Mouse (Mus musculus): ENCODE results near the gene Cdk5. TPM values are rescaled to one million over a fixed set of nuclear protein-coding genes. Genes with fewer than 3 reads are reported as not detected.

The Cdk5 gene
- 10 to 100 TPM; 10.6 to 11.8 TPM for total RNA-seq (2021)
- long read RNA-seq, experiment 1, transcript Cdk5-201 (12 exons, 2,059 nt), result major isoform, 5 of 7 reads
- long read RNA-seq, experiment 1, partial matches to known transcripts, result 0 of 7 reads
- long read RNA-seq, experiment 1, other reads (novel, unspliced or antisense), result 2 of 7 reads
- long read RNA-seq, experiment 2, transcript Cdk5-201 (12 exons, 2,059 nt), result major isoform, 14 of 16 reads
- long read RNA-seq, experiment 2, partial matches to known transcripts, result 1 of 16 reads
- long read RNA-seq, experiment 2, other reads (novel, unspliced or antisense), result 1 of 16 reads

DNA sequence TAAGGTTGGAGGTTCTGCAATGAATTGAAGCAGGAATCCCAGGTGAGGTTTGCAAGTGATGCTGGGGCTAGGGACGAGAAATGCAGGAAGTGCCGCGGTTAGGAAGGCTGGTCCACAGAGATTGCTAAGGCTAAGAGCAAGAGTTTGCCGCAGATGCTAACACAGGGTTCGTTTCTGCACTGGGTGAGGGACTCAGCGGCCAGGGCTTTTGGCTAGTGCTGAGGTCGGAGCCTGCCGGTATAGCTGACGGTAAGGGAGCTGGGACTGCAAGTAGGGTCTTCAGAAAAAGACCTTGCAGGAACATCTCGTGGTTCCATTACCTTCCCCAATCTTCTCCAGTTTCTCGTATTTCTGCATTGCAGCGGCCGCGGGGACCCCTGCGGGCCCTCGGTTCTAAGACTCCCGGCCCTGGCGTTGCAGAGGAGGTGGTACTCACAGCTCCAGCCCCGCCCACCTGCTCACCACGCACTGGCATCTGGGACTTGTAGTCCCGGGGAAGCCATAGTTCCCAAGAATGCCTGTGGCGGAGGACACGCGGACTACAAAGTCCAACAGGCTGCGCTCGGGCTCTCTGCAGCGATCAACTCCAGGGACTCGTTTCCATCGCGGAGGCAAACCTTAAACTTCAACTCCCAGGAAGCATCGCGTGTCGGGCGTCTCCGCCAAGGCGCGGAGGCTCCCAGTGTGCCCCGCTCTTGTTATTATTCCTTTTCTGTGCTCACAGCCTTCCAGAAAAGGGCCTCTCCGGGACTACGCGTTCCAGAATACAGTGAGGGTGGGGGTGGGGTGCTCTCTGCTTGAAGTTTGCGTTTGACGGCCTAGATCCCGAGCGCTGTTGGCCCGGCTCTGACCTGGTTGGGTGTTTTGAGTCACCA, at the start of gene Cdk5, which contains the start of gene Slc4a2:
TSS of gene Cdk5 (minus strand) at position 402 of the 875 bp plus-strand sequence.
TSS of gene Slc4a2 (plus strand) at position 709 of the 875 bp plus-strand sequence.
- Histone ChIP-seq H3K4me3 (peak within 1 kb of the TSS; percentile 78), H3K27ac (peak within 1 kb of the TSS; percentile 97)
- DNase-seq, result peak; percentile 99
- TF ChIP-seq CTCF (IDR thresholded peaks at IDR 0.05), result no peak
- intact Hi-C loops (cut with DNase I), result no loop called here

DNA sequence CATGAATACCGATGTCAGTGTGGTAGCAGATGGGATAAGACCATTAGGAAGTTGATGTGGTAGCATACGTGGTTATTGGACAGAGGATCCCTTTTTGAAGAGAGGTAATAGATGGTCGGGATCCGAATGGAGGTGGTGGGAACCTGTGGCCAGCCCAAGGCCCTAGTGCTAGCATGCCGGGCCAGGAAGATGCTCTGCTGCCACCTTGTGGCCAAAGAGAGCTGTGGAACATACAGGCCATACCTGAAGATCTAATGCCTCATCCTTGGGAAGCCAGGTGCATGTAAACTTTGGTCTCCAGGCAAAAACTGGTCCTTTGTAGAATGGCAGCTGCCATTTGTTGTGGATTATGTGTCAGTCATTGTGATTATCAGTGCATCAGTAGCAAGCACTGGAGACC, 47.3 kb upstream of the Cdk5 start:
- TF ChIP-seq CTCF (IDR thresholded peaks at IDR 0.05), result peak; percentile 98
- Histone ChIP-seq H3K4me3 (no peak overlapping the region), H3K27ac (no peak overlapping the region)
- intact Hi-C loops (cut with DNase I), result loop anchor here (1.0 to 5.0 kb wide), 4 partner anchors 18 to 203 kb away; partner anchors contain the start of gene Agap3
- DNase-seq, result peak; percentile 84

DNA sequence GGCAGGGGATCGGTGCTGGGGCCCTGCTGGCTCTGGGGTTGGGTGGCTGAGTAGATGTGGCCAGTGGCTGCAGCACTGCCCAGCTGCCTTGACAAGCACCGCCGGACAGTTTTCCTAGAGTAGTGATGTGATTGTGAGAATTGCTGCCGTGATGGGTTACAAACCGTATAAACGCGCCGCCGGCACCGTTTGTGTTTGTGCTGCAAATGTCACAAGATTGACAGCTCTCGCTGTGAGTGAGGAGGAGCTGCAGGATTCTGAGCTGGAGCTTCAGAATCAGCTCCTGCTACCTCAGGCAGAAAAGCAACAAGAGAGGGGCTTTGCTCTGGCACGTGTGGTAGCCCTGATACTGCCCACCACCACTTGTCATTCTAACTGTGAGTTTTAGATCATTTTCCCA, 43.4 kb upstream of the Cdk5 start:
- DNase-seq, result no peak
- no peak for TF ChIP-seq CTCF (IDR thresholded peaks at IDR 0.05)
- H3K4me3 ChIP-seq, result no peak overlapping the region
- no peak overlapping the region for H3K27ac ChIP-seq
- intact Hi-C loops (cut with DNase I), result no loop called here

DNA sequence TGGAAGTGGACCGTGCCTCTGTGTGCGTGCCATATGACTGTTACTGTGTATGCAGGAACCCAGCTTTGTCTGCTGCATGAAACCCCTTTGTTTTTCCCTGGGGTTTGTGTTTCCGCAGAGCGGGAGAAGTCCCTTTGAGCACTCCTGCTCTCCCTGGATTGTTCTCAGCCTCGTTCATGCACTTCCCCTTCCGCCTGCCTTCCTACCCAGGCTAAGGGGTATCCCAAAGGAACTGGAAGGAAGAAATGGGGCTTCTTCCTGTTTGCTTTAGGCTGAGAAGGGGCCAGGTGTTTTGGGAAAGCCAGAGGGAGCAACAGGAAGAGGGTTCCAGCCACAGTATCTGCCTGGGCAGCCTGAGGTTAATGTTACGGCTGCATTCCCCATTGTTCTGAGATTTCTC, 32.3 kb upstream of the Cdk5 start:
- no peak overlapping the region for H3K4me3 ChIP-seq
- no peak for TF ChIP-seq CTCF (IDR thresholded peaks at IDR 0.05)
- intact Hi-C loops (cut with DNase I), result no loop called here
- DNase-seq, result no peak
- H3K27ac ChIP-seq, result peak overlapping the region; percentile 51; the same call in 1 of the 2 replicates

DNA sequence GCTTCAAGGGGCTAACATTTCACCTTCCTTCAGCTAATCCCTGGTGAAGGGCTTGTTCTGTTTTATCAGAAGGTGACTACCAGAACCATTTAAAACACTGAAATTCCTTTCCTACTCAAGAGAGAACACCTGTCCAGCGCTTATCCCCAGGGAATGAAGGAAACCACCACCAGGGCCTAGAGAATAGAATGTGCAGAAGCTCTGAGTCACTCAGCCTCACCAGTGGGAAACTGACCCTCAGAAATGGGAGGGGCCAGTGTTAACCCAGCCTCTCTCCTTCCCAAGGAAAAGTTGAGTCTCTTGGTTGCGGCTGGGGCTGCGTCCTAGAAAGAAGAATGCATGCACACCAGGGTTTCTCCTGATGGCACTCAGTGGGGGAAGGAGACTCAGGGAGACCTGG, 31.7 kb upstream of the Cdk5 start:
- intact Hi-C loops (cut with DNase I), result no loop called here

DNA sequence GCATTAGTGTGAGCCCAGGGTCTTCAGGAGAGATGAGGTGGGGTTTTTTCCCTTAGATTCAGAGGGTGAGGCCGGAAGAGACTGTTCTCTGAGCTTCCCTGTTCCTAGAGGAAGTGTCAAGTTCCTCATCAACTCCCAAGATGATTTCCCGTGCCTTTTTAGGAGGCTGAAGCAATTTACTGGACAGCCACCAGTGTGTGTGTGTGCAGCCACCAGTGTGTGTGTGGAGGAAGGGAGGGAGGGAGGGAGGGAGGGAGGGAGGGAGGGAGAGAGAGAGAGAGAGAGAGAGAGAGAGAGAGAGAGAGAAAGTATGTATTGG, 30.6 kb upstream of the Cdk5 start:
- TF ChIP-seq CTCF (IDR thresholded peaks at IDR 0.05), result no peak
- peak overlapping the region; percentile 96 for H3K27ac ChIP-seq
- DNase-seq, result no peak
- intact Hi-C loops (cut with DNase I), result loop anchor here (2.0 to 5.0 kb wide), 2 partner anchors 17 to 37 kb away; no protein-coding TSS in a partner anchor
- H3K4me3 ChIP-seq, result peak overlapping the region; percentile 88

More for the DNA sequence above, 31.7 kb upstream of the Cdk5 start:
- no peak for TF ChIP-seq CTCF (IDR thresholded peaks at IDR 0.05)
- no peak for DNase-seq
- Histone ChIP-seq H3K27ac (peak overlapping the region; percentile 51; the same call in 1 of the 2 replicates), H3K4me3 (peak overlapping the region; percentile 10; the same call in 1 of the 2 replicates)

DNA sequence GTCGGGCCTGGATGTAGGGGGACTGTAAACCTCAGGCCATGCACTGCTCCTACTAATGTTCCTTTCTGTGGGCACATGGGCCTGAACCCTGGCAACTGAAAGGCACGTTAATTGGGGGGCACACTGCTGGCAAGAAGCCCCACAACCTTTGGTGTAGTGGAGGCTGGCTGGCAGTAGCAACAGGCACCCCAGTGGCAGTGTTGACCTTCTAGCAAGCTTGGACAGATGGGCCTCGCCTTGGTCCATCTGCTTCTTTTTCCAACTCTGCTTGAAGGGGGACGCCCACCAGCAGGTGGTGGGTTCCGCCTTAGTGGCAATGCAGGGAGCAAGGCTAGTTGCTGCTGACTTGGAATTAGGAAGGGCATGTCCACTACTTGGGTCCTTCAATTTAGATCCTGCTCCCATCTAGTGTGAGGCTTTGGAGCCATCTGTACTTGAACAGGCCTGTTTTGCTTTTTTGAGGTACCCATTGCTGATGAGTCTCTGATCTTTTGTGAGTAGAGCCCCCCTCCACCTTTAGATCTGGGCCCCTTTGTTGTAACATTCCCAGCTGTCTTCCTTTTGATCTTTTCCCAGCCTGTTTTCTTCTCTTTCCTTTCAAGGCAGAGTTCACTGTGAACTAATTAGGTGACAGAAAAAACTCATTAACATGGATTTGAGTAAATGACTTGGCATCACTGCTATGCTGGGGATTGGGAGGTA, 30.1 kb upstream of the Cdk5 start:
- TF ChIP-seq CTCF (IDR thresholded peaks at IDR 0.05), result no peak
- Histone ChIP-seq H3K27ac (peak overlapping the region; percentile 96), H3K4me3 (peak overlapping the region; percentile 88)
- no peak for DNase-seq
- intact Hi-C loops (cut with DNase I), result loop anchor here (2.0 to 5.0 kb wide), 2 partner anchors 17 to 36 kb away; no protein-coding TSS in a partner anchor

DNA sequence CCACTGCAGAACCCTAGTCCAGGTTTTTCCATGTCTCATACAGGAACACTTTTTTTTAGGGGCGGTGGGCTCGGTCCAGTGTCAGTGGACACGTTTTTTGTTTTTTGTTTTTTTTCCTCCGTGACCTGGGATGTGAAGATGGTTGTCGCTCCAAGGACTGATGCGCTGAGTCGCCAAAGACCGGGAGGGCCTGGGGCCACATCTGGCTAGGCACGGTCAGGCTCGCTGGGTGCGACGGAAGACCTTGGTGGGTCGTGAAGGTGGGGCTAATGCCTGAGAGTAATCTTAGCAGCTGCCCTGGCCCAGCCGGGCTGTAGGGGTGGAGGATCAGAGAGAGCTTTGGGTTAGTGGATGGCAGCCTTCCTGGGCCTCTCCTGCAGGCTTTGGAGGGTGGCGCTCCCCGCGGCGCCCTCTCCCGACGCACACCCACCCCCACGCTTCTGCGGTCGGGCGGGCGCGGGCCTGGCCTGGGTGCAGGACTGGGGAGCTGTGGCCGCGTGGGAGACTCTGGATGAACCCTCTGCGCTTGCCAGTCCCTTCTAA, 29.4 kb upstream of the Cdk5 start:
- peak; percentile 57 for DNase-seq
- TF ChIP-seq CTCF (IDR thresholded peaks at IDR 0.05), result no peak

DNA sequence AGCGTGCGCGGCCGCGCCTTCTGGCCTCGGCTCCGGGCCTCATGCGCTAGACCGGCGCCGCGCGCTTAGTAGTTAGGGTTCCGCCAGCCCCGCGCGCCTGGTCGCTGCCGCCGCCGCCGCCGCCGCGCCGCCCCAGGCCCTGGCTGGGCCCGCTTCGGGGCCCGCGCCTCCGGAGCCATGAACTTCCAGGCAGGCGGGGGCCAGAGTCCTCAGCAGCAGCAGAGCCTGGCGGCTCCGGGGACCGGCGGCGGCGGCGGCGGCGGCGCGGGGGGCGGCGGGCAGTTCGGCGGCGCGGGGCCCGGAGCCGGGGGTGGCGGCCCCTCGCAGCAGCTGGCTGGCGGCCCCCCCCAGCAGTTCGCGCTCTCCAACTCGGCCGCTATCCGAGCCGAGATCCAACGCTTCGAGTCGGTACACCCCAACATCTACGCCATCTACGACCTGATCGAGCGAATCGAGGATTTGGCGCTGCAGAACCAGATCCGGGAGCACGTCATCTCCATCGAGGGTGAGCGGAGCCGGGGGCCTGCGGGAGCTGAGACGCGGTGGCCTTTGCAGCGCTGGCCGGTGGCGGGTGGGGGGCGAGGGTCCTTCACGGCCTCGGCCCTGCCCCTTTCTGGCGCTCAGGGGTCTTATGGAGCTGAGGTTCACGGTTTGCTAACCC, 28.8 kb upstream of the Cdk5 start, which contains the start of gene Agap3:
TSS of gene Agap3 (plus strand) at position 148 of the 661 bp plus-strand sequence.
- no peak for DNase-seq
- intact Hi-C loops (cut with DNase I), result loop anchor here (2.0 to 5.0 kb wide), 2 partner anchors 19 to 35 kb away; no protein-coding TSS in a partner anchor
- Histone ChIP-seq H3K4me3 (peak within 1 kb of the TSS; percentile 88), H3K27ac (peak within 1 kb of the TSS; percentile 96)
- TF ChIP-seq CTCF (IDR thresholded peaks at IDR 0.05), result no peak

More for the DNA sequence above, 29.4 kb upstream of the Cdk5 start:
- intact Hi-C loops (cut with DNase I), result loop anchor here (2.0 to 5.0 kb wide), 2 partner anchors 18 to 35 kb away; no protein-coding TSS in a partner anchor
- peak overlapping the region; percentile 88 for H3K4me3 ChIP-seq
- peak overlapping the region; percentile 96 for H3K27ac ChIP-seq

DNA sequence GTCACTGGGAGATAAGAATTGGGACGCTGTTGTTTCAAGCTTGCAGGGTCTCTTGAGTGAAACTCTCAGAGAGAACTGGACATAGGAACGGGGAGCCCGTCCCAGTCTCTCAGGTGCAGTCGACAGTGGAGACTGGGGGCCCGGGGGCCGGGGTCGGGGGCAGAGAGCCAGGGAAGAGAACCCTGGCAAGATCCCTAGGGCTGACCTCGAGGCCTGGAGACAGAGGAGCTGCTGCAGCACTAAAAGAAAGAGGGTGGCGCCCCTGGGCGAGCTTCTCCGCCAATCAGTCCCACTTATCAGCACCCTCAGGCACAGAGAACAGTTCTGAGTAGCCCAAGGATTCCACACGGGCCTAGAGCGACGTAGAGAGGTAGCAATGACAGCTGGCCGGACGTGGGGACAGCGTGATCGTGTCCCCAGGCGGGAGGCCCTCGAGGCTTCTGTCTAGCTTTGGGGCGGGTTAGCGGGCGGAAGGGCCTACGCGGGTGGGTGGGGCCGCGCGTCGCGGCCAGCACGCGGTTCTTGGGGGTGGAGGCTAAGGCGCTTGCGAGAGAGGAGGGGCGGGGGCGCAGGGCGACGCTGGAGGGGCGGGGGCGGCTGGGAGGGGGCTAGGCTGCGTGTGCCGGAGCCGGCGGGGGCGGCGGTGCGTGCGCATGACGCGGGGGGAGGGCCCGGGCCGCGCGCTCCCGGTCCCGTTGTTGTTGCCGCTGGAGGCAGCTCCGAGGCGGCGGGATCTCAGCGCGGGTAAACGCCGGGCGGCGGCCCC, 28.1 kb upstream of the Cdk5 start:
- intact Hi-C loops (cut with DNase I), result loop anchor here (2.0 to 5.0 kb wide), 2 partner anchors 19 to 34 kb away; no protein-coding TSS in a partner anchor
- H3K27ac ChIP-seq, result peak overlapping the region; percentile 96
- peak; percentile 95 for DNase-seq
- peak overlapping the region; percentile 88 for H3K4me3 ChIP-seq
- TF ChIP-seq CTCF (IDR thresholded peaks at IDR 0.05), result peak; percentile 18; the same call in 1 of the 2 replicates

Measured in gastrocnemius, adult 2 months (tissue).